Mouse (Mus musculus) cerebellum, adult 8-10 months (tissue): Measurements from ENCODE around the gene Abraxas1.
A peak's percentile ranks its signal among the peaks of the same experiment; 100 is the strongest.

ENCODE experiments used
- DNase-seq: peaks from one replicate; pipeline ENCODE4 v3.0.0; 2022

Gene Abraxas1

GRCm38 (mm10) chr5:100821375-100821774 is 610 bp upstream of the Abraxas1 start:
- no peak for DNase-seq

- no peak for DNase-seq
These were observed 941 bp downstream of the Abraxas1 start for GRCm38 (mm10) chr5:100819568-100820480.

- DNase-seq: no peak
These were observed 2.4 kb downstream of the Abraxas1 start for GRCm38 (mm10) chr5:100818341-100818740.

GRCm38 (mm10) chr5:100798165-100798860 is 22.5 kb downstream of the Abraxas1 start, which contains the start of the genes Helq and Mrps18c:
Helq (minus strand) TSS chr5:100798598.
Mrps18c (plus strand) TSS chr5:100798627.
- peak; percentile 93 for DNase-seq

- DNase-seq: no peak
These were observed 26.7 kb downstream of the Abraxas1 start for GRCm38 (mm10) chr5:100794084-100794483.

- no peak for DNase-seq
These were observed 28.5 kb downstream of the Abraxas1 start for GRCm38 (mm10) chr5:100792261-100792660.

GRCm38 (mm10) chr5:100787527-100787926 is 33.2 kb downstream of the Abraxas1 start:
- DNase-seq: no peak

- DNase-seq: no peak
These were observed 41.8 kb downstream of the Abraxas1 start for GRCm38 (mm10) chr5:100779002-100779401.

- DNase-seq: no peak
These were observed 43.9 kb downstream of the Abraxas1 start for GRCm38 (mm10) chr5:100776900-100777299.

GRCm38 (mm10) chr5:100775778-100776404 is 44.9 kb downstream of the Abraxas1 start:
- no peak for DNase-seq

GRCm38 (mm10) chr5:100771575-100771974 is 49.2 kb downstream of the Abraxas1 start:
- no peak for DNase-seq

GRCm38 (mm10) chr5:100766026-100766425 is 54.7 kb downstream of the Abraxas1 start:
- DNase-seq: no peak

GRCm38 (mm10) chr5:100761736-100762135 is 59.0 kb downstream of the Abraxas1 start:
- DNase-seq: no peak

GRCm38 (mm10) chr5:100760049-100760663 is 60.6 kb downstream of the Abraxas1 start:
- DNase-seq: no peak

- DNase-seq: no peak
These were observed 62.6 kb downstream of the Abraxas1 start for GRCm38 (mm10) chr5:100758121-100758520.
